Mouse (Mus musculus) hindbrain, embryonic 11.5 days (tissue): ENCODE results near the gene Gab1. TPM values are rescaled to one million over a fixed set of nuclear protein-coding genes. Genes with fewer than 3 reads are reported as not detected.

ENCODE experiments used
- ATAC-seq: fragments of 200-750 bp; cut with Nextera tagmentation; 2 replicates; pipeline ENCODE4 v1.8.0; 2017; ENCODE audit warnings: mild to moderate bottlenecking, moderate TSS enrichment, moderate library complexity; ENCODE audit not compliant: low FRiP score
- DNase-seq: peaks from one replicate; pipeline ENCODE4 v3.0.0-alpha.2; 2015; ENCODE audit warnings: low spot score
- H3K27ac ChIP-seq: fragments of 300-500 bp; sonication (generic); 2 replicates; pipeline ENCODE4 v1.5.1; 2014; ENCODE audit warnings: mild to moderate bottlenecking, low read depth, low read length
- H3K27me3 ChIP-seq: fragments of 300-500 bp; sonication (generic); 2 replicates; pipeline ENCODE4 v1.6.1; 2014; ENCODE audit warnings: mild to moderate bottlenecking, low read length, moderate library complexity, mixed read lengths; ENCODE audit not compliant: control insufficient read depth, insufficient read depth
- H3K36me3 ChIP-seq: fragments of 300-500 bp; sonication (generic); 2 replicates; pipeline ENCODE4 v1.6.1; 2014; ENCODE audit warnings: mild to moderate bottlenecking, low read length, moderate library complexity, mixed read lengths; ENCODE audit not compliant: control insufficient read depth, insufficient read depth
- H3K4me1 ChIP-seq: fragments of 300-500 bp; sonication (generic); replicated peaks from 2 replicates; pipeline ENCODE4 v1.6.1; 2014; ENCODE audit warnings: low read length, mixed read lengths; ENCODE audit not compliant: control insufficient read depth, insufficient read depth
- H3K4me2 ChIP-seq: fragments of 300-500 bp; sonication (generic); replicated peaks from 2 replicates; pipeline ENCODE4 v1.6.1; 2014; ENCODE audit warnings: mild to moderate bottlenecking, low read depth, low read length
- H3K4me3 ChIP-seq: fragments of 300-500 bp; sonication (generic); 2 replicates; pipeline ENCODE4 v1.5.1; 2014; ENCODE audit warnings: low read depth, low read length
- H3K9ac ChIP-seq: fragments of 300-500 bp; sonication (generic); 2 replicates; pipeline ENCODE4 v1.6.1; 2014; ENCODE audit warnings: low read depth, low read length
- H3K9me3 ChIP-seq: fragments of 300-500 bp; sonication (generic); 2 replicates; pipeline ENCODE4 v1.6.1; 2016; ENCODE audit warnings: low read length; ENCODE audit not compliant: control insufficient read depth
- WGBS: fragments of 180-500 bp; shearing (Covaris S2); extraction: QIAGEN DNeasy Blood & Tissue Kit; methylation state at CpG from one replicate; pipeline ENCODE4 v1.1.7; 2014; 5-methylcytosine and 5-hydroxymethylcytosine counted together
- polyA plus RNA-seq: library from polyadenylated mRNA; unstranded; fragments of >200 nt; fragmentation: Nextera tagmentation; extraction: Ambion mirVana; gene quantifications from 2 replicates; pipeline ENCODE4 v1.2.1, GENCODE M21; 2014

Gab1 gene
- polyA plus RNA-seq, 1 experiment from 2014 or later = 18.1 TPM

DNA sequence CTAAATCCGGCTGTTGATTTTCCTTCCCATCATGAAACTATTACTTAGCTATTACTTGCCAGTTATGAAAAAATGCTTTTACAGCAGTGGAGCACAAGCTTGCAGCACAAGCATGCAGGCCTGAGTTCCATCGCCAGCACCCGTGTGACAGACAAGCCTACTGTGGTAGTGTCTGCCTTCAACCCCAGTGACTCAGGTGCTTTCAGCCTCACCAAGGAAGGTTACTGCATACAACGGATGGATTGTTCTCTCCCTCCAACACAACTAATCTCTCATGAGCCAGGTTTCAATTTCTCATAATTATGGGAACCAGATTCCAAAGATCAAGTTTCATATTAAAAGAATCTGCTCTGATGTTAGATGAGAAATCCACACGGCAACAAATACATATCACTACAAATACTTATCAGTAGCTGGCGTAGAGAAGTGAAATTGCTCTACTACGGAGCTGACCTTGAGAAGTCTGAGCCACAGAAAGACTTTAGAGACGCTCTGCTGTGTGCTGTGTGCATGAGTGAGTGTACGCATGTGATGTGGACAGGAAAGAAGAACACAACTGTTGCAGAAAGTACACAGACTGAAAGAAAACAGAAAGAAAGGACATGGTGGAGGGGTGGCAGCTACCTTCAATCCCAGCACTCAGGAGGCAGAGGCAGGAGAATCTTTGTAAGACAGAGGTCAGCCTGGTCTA, 36.4 kb downstream of the Gab1 start:
- ATAC-seq = no peak
- no peak overlapping the region for H3K27ac ChIP-seq

DNA sequence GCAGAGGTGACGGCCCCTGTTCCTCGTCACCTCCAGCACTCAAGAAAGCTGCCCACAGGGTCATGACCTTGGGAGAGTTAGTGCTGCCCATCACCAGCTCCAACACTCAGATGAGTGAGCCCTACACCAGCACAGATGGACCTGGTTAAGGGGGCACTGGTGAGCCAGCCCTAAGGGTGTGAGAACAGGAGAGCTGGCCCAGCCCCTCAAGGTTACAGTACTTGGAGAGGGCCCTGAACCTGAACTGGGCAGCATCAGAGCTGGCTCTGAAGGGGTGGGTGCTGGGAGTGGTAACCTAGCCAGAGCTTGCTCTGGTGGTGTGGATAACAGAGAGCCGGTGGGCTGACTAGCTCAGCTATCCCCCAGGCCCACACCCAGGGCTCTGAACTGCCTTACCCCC, 37.8 kb downstream of the Gab1 start:
- no peak overlapping the region for H3K27ac ChIP-seq
- WGBS = 88% methylated on average over 3 of the region's 3 CpGs
- H3K4me1 ChIP-seq = no peaks in the 10 kb centered on the region
- no peak overlapping the region for H3K9ac ChIP-seq
- H3K4me3 ChIP-seq = no peak overlapping the region
- no peak for DNase-seq
- no peak overlapping the region for H3K4me2 ChIP-seq
- ATAC-seq = no peak
- peaks cover 2% of the 10 kb centered on the region; the same call in 1 of the 2 replicates for H3K36me3 ChIP-seq
- no peaks in the 10 kb centered on the region for H3K9me3 ChIP-seq
- no peaks in the 10 kb centered on the region for H3K27me3 ChIP-seq

More for the DNA sequence above, 36.4 kb downstream of the Gab1 start:
- WGBS = 91% methylated on average over 9 of the region's 9 CpGs
- Histone ChIP-seq H3K36me3 (peaks cover 2% of the 10 kb centered on the region; the same call in 1 of the 2 replicates), H3K4me2 (no peak overlapping the region), H3K4me3 (no peak overlapping the region), H3K9ac (no peak overlapping the region), H3K27me3 (no peaks in the 10 kb centered on the region), H3K9me3 (no peaks in the 10 kb centered on the region), H3K4me1 (no peaks in the 10 kb centered on the region)
- no peak for DNase-seq

DNA sequence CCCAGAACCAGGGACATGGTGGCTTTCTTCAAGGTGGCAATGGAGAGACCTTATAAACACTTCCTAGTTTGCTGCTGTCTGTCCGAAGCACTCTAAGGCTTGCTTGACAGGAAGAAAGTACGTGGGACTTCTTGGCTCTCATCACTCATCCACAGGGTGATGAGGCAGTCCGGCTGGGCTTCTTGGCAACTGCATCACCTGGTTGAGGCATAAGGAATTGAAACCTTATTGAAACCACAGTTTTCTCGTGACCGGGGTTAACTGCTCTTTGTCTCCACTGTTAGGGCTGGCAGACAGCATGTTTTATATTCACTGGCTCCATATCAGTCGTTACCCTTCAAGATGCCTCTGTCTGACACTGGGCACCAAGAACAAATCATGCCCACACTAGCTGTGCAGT, 40.2 kb downstream of the Gab1 start:
- no peaks in the 10 kb centered on the region for H3K36me3 ChIP-seq
- H3K27ac ChIP-seq = no peak overlapping the region
- no peak overlapping the region for H3K4me2 ChIP-seq
- H3K9me3 ChIP-seq = no peaks in the 10 kb centered on the region
- 88% methylated on average over 6 of the region's 6 CpGs for WGBS
- no peaks in the 10 kb centered on the region for H3K4me1 ChIP-seq
- no peak overlapping the region for H3K9ac ChIP-seq
- DNase-seq (no peak), ATAC-seq (no peak)
- no peaks in the 10 kb centered on the region for H3K27me3 ChIP-seq
- no peak overlapping the region for H3K4me3 ChIP-seq

DNA sequence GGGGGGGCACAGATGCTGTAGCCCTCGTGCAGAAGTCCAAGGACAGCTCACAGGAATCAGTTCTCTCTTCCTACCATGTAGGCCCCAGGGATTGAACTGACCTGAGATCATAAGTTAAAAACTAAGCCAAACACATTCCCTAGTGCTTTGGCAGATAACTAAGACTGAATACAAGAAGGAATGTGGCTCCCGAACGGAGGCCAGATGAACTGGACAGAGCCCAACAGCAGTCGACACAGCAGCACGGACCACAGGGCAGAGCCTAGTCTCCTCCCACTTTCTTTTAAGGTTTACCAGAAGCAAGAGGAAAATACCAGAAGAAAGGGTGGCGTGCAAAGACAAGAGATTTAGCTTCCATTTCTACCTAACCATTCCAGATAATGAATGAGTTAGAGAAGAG, 42.1 kb downstream of the Gab1 start:
- 60% methylated on average over 6 of the region's 6 CpGs for WGBS
- H3K4me3 ChIP-seq = no peak overlapping the region
- H3K36me3 ChIP-seq = no peaks in the 10 kb centered on the region

DNA sequence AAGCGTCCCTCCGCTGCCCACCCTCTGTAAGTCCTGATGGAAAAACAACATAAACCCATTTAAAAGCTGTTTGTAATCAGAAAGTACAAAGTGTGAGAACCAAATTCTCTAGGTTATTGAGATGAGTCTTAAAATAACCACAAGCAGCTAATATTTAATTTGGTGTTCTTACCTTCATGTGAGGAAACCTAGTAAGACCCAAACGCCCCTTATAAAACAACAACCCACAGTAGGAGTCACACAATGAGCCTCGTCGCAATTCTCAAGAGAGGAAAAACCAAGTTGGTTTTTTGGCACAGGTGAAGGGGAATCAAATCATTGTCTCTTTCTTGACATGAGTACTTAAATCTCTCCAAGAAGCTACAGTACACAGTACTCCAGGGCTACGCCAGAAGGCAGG, 44.9 kb downstream of the Gab1 start:
- Histone ChIP-seq H3K27ac (no peak overlapping the region), H3K9ac (no peak overlapping the region), H3K4me2 (no peak overlapping the region), H3K9me3 (no peaks in the 10 kb centered on the region), H3K4me3 (no peak overlapping the region), H3K27me3 (no peaks in the 10 kb centered on the region), H3K4me1 (no peaks in the 10 kb centered on the region), H3K36me3 (no peaks in the 10 kb centered on the region)
- WGBS = 78% methylated on average over 6 of the region's 6 CpGs
- no peak for ATAC-seq
- no peak for DNase-seq

More for the DNA sequence above, 42.1 kb downstream of the Gab1 start:
- no peaks in the 10 kb centered on the region for H3K4me1 ChIP-seq
- no peak overlapping the region for H3K27ac ChIP-seq
- ATAC-seq (no peak), DNase-seq (no peak)
- H3K4me2 ChIP-seq = no peak overlapping the region
- no peak overlapping the region for H3K9ac ChIP-seq
- H3K27me3 ChIP-seq = no peaks in the 10 kb centered on the region
- no peaks in the 10 kb centered on the region for H3K9me3 ChIP-seq

DNA sequence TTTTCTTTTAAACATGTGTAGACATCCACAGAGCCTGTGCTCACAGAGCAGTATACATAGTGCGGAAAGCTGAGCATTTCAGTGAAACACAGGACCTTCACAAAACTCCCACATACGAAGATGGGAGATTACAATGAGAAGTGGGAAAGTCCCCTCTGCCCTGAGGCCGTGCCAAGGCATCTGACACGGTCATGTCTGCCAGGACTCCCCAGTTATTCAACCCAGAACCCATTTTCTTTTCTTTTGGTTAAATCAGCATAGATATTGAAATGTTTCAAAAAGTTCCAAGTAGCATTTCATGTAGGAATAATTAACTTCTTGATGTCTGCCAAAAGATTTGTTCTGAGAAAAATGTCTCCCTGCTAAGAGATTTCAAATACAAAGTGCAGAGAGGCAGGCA, 45.9 kb downstream of the Gab1 start:
- H3K27me3 ChIP-seq = no peaks in the 10 kb centered on the region
- no peaks in the 10 kb centered on the region for H3K36me3 ChIP-seq
- 74% methylated on average over 4 of the region's 4 CpGs for WGBS
- H3K4me2 ChIP-seq = no peak overlapping the region
- H3K9ac ChIP-seq = no peak overlapping the region
- ATAC-seq (no peak), DNase-seq (no peak)
- no peaks in the 10 kb centered on the region for H3K9me3 ChIP-seq
- no peak overlapping the region for H3K4me3 ChIP-seq
- no peak overlapping the region for H3K27ac ChIP-seq
- H3K4me1 ChIP-seq = no peaks in the 10 kb centered on the region

GRCm38 (mm10) chr8:80832534-80832933, 47.8 kb downstream of the Gab1 start:
- no peak for DNase-seq
- no peaks in the 10 kb centered on the region for H3K27me3 ChIP-seq
- no peaks in the 10 kb centered on the region for H3K9me3 ChIP-seq
- no peaks in the 10 kb centered on the region for H3K4me1 ChIP-seq
- ATAC-seq = no peak
- H3K9ac ChIP-seq = no peak overlapping the region
- no peak overlapping the region for H3K27ac ChIP-seq
- no peak overlapping the region for H3K4me2 ChIP-seq
- no peak overlapping the region for H3K4me3 ChIP-seq
- no peaks in the 10 kb centered on the region for H3K36me3 ChIP-seq

DNA sequence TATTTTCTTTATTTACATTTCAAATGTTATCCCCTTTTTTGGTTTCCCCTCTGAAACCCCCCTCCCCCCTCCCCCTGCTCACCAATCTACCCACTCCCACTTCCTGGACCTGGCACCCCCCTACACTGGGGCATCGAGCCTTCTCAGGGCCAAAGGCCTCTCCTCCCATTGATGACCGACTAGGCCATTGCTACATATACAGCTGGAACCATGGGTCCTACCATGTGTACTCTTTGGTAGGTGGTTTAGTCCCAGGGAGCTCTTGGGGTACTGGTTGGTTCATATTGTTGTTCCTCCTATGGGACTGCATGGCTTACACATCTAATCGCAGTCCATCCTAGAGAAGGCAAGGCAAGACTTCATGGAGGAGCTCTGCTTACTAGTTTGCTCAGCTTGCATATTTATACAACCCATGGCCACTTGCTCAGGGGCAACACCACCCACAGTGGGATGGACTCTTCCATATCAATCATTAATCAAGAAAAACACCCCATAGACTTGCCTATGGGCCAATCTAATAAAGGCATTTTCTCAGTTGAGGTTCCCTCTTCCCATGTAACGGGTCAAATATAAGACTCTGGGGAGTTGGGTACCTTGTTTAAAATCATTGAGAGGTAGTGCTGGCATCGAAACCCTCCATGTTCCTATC, 48.3 kb downstream of the Gab1 start:
- no peaks in the 10 kb centered on the region for H3K36me3 ChIP-seq
- ATAC-seq (no peak), DNase-seq (no peak)
- H3K4me3 ChIP-seq = no peak overlapping the region
- H3K9ac ChIP-seq = no peak overlapping the region
- H3K9me3 ChIP-seq = no peaks in the 10 kb centered on the region
- no peak overlapping the region for H3K4me2 ChIP-seq
- H3K4me1 ChIP-seq = no peaks in the 10 kb centered on the region
- H3K27ac ChIP-seq = no peak overlapping the region
- 98% methylated on average over 5 of the region's 5 CpGs for WGBS
- no peaks in the 10 kb centered on the region for H3K27me3 ChIP-seq
